Mouse (Mus musculus) G1E (cell line): ENCODE data around the gene Tmem214.

ENCODE experiments used
- CTCF ChIP-seq: IDR thresholded peaks from 2 replicates; pipeline ENCODE4 v1.5.1; 2012; ENCODE audit warnings: low read depth, low read length, inconsistent platforms, mixed read lengths
- GATA1 ChIP-seq: IDR thresholded peaks from 2 replicates; pipeline ENCODE4 v1.6.1; 2012; ENCODE audit warnings: borderline replicate concordance, low read length, inconsistent platforms, mixed read lengths
- GATA2 ChIP-seq: IDR thresholded peaks from 2 replicates; pipeline ENCODE4 v1.6.1; 2012; ENCODE audit warnings: low read depth, low read length, inconsistent platforms, borderline replicate concordance
- POLR2AphosphoS5 ChIP-seq: IDR thresholded peaks from 2 replicates; pipeline ENCODE4 v1.6.1; 2012; ENCODE audit warnings: low read depth, low read length, inconsistent platforms; ENCODE audit not compliant: insufficient replicate concordance
- TAL1 ChIP-seq: conservative IDR thresholded peaks from 2 replicates; pipeline ENCODE4 v1.6.1; 2012; ENCODE audit warnings: low read depth, low read length, inconsistent platforms, mixed read lengths

- TF ChIP-seq CTCF (no peak), GATA1 (no peak), POLR2AphosphoS5 (no peak), TAL1 (no peak), GATA2 (no peak)
Measured at GRCm38 (mm10) chr5:30823091-30823490, 44.7 kb upstream of the Tmem214 start.
